Mouse (Mus musculus) lung, adult 2 months (tissue): ENCODE measurements around the gene Pdzrn3.

ENCODE experiments used
- CTCF ChIP-seq: fragments of 200-500 bp; IDR thresholded peaks from 2 replicates; pipeline ENCODE4 v1.5.1; 2011; ENCODE audit warnings: mild to moderate bottlenecking, low read length, control low read depth; ENCODE audit not compliant: insufficient read depth
- POLR2A ChIP-seq: fragments of 200-500 bp; IDR thresholded peaks from 2 replicates; pipeline ENCODE4 v1.6.1; 2011; ENCODE audit warnings: low read depth, mild to moderate bottlenecking, control low read depth, low read length, borderline replicate concordance; ENCODE audit errors: extremely low read depth

GRCm38 (mm10) chr6:101426301-101426700, 48.6 kb upstream of the Pdzrn3 start:
- no peak for TF ChIP-seq POLR2A
- no peak for TF ChIP-seq CTCF
